Mouse (Mus musculus) MEL (cell line): ENCODE results near the gene Hibch. TPM values are rescaled to one million over a fixed set of nuclear protein-coding genes. Genes with fewer than 3 reads are reported as not detected.

Experiments used
- DNase-seq: peaks from one replicate; pipeline ENCODE4 v3.0.0; 2011; ENCODE audit warnings: low read depth, low spot score
- H3K27ac ChIP-seq: 2 replicates; pipeline ENCODE4 v1.5.1; 2012; ENCODE audit warnings: low read depth, mild to moderate bottlenecking, control low read depth, low read length, moderate library complexity; ENCODE audit not compliant: control insufficient read depth
- H3K27me3 ChIP-seq, 2 experiments: fragments of 150-350 bp in 1 of 2; sonication (generic) in 1 of 2; 2 replicates each; pipeline ENCODE4 v1.6.1; 2012; ENCODE audit warnings: low read length in 2 of 2, mild to moderate bottlenecking in 2 of 2, improper control_type of control experiment in 1 of 2, moderate library complexity in 1 of 2; ENCODE audit not compliant: insufficient read depth in 2 of 2, control insufficient read depth in 1 of 2
- H3K36me3 ChIP-seq, 2 experiments: 2 replicates each; pipeline ENCODE4 v1.6.1; 2012 to 2014; ENCODE audit warnings: low read length in 2 of 2, improper control_type of control experiment in 1 of 2, inconsistent platforms in 1 of 2, mild to moderate bottlenecking in 1 of 2; ENCODE audit not compliant: insufficient read depth in 2 of 2, control insufficient read depth in 1 of 2
- H3K4me1 ChIP-seq, 2 experiments: fragments of 150-350 bp in 1 of 2; sonication (generic) in 1 of 2; 2 replicates each; pipeline ENCODE4 v1.6.1; 2012; ENCODE audit warnings: low read length in 2 of 2, improper control_type of control experiment in 1 of 2, mild to moderate bottlenecking in 1 of 2; ENCODE audit not compliant: insufficient read depth in 2 of 2, control insufficient read depth in 1 of 2
- H3K4me3 ChIP-seq, 2 experiments: fragments of 150-350 bp in 1 of 2; sonication (generic) in 1 of 2; 2 replicates each; pipeline ENCODE4 v1.5.1; 2012; ENCODE audit warnings: low read depth in 2 of 2, low read length in 2 of 2, mild to moderate bottlenecking in 2 of 2, moderate library complexity in 2 of 2, control low read depth in 1 of 2, improper control_type of control experiment in 1 of 2; ENCODE audit not compliant: control insufficient read depth in 1 of 2, insufficient read depth in 1 of 2
- H3K79me2 ChIP-seq: 2 replicates; pipeline ENCODE4 v1.6.1; 2012; ENCODE audit warnings: mild to moderate bottlenecking, low read length, moderate library complexity; ENCODE audit not compliant: control insufficient read depth, poor library complexity, insufficient read depth
- H3K9ac ChIP-seq: 2 replicates; pipeline ENCODE4 v1.6.1; 2012; ENCODE audit warnings: low read depth, mild to moderate bottlenecking, control low read depth, low read length, moderate library complexity; ENCODE audit not compliant: control insufficient read depth, poor library complexity, severe bottlenecking
- H3K9me3 ChIP-seq: fragments of 150-350 bp; sonication (generic); replicated peaks from 2 replicates; pipeline ENCODE4 v1.6.1; 2012; ENCODE audit warnings: mild to moderate bottlenecking, low read length, improper control_type of control experiment, moderate library complexity; ENCODE audit not compliant: insufficient read depth
- CHD2 ChIP-seq: IDR thresholded peaks from 2 replicates; pipeline ENCODE4 v1.6.1; 2011; ENCODE audit warnings: low read length, improper control_type of control experiment
- E2F4 ChIP-seq: IDR thresholded peaks from 2 replicates; pipeline ENCODE4 v1.6.1; 2011; ENCODE audit warnings: low read depth, low read length, improper control_type of control experiment, borderline replicate concordance
- EP300 ChIP-seq, 2 experiments: IDR thresholded peaks; 2 replicates each; pipeline ENCODE4 v1.6.1; 2011; ENCODE audit warnings: improper control_type of control experiment in 2 of 2, low read length in 2 of 2, low read depth in 1 of 2, mild to moderate bottlenecking in 1 of 2
- ETS1 ChIP-seq: IDR thresholded peaks from 2 replicates; pipeline ENCODE4 v1.6.1; 2012; ENCODE audit warnings: low read depth, mild to moderate bottlenecking, inconsistent platforms, low read length, improper control_type of control experiment, moderate library complexity
- GABPA ChIP-seq: IDR thresholded peaks from 2 replicates; pipeline ENCODE4 v1.6.1; 2012; ENCODE audit warnings: low read depth, mild to moderate bottlenecking, inconsistent platforms, low read length, improper control_type of control experiment, moderate library complexity
- GATA1 ChIP-seq: IDR thresholded peaks from 2 replicates; pipeline ENCODE4 v1.6.1; 2011; ENCODE audit warnings: low read depth, low read length, improper control_type of control experiment
- HCFC1 ChIP-seq: IDR thresholded peaks from 2 replicates; pipeline ENCODE4 v1.6.1; 2012; ENCODE audit warnings: low read depth, mild to moderate bottlenecking, inconsistent platforms, low read length, improper control_type of control experiment, moderate library complexity
- JUND ChIP-seq: IDR thresholded peaks from 2 replicates; pipeline ENCODE4 v1.6.1; 2011; ENCODE audit warnings: low read depth, mild to moderate bottlenecking, improper control_type of control experiment, low read length
- MAFK ChIP-seq: IDR thresholded peaks from 2 replicates; pipeline ENCODE4 v1.6.1; 2011; ENCODE audit warnings: low read depth, mild to moderate bottlenecking, low read length, improper control_type of control experiment, borderline replicate concordance
- MAX ChIP-seq: IDR thresholded peaks from 2 replicates; pipeline ENCODE4 v1.6.1; 2011; ENCODE audit warnings: low read length, improper control_type of control experiment
- MAZ ChIP-seq: IDR thresholded peaks from 2 replicates; pipeline ENCODE4 v1.6.1; 2012; ENCODE audit warnings: low read depth, mild to moderate bottlenecking, inconsistent platforms, low read length, improper control_type of control experiment
- MEF2A ChIP-seq: IDR thresholded peaks from 2 replicates; pipeline ENCODE4 v1.6.1; 2014; ENCODE audit warnings: low read depth, mild to moderate bottlenecking, inconsistent platforms, low read length, improper control_type of control experiment; ENCODE audit not compliant: poor library complexity, insufficient replicate concordance, severe bottlenecking; ENCODE audit errors: extremely low read depth
- MXI1 ChIP-seq: IDR thresholded peaks from 2 replicates; pipeline ENCODE4 v1.6.1; 2011; ENCODE audit warnings: mild to moderate bottlenecking, low read depth, low read length, improper control_type of control experiment
- MYC ChIP-seq: IDR thresholded peaks from 2 replicates; pipeline ENCODE4 v1.6.1; 2011; ENCODE audit warnings: low read depth, mild to moderate bottlenecking, low read length, improper control_type of control experiment, moderate library complexity
- NRF1 ChIP-seq: IDR thresholded peaks from 2 replicates; pipeline ENCODE4 v1.6.1; 2014; ENCODE audit warnings: low read depth, mild to moderate bottlenecking, inconsistent platforms, low read length, improper control_type of control experiment, moderate library complexity; ENCODE audit not compliant: poor library complexity, insufficient read depth, severe bottlenecking
- POLR2A ChIP-seq, 2 experiments: IDR thresholded peaks; 2 replicates each; pipeline ENCODE4 v1.6.1; 2011 to 2012; ENCODE audit warnings: low read length in 2 of 2, mild to moderate bottlenecking in 2 of 2, control low read depth in 1 of 2, improper control_type of control experiment in 1 of 2, low read depth in 1 of 2, moderate library complexity in 1 of 2; ENCODE audit not compliant: control insufficient read depth in 1 of 2, insufficient read depth in 1 of 2, poor library complexity in 1 of 2
- POLR2AphosphoS5 ChIP-seq: IDR thresholded peaks from 2 replicates; pipeline ENCODE4 v1.6.1; 2012; ENCODE audit warnings: low read depth, borderline replicate concordance, mild to moderate bottlenecking, inconsistent platforms, low read length, moderate library complexity, mixed read lengths
- SIN3A ChIP-seq: IDR thresholded peaks from 2 replicates; pipeline ENCODE4 v1.6.1; 2012; ENCODE audit warnings: low read length, improper control_type of control experiment, inconsistent platforms
- SMC3 ChIP-seq: IDR thresholded peaks from 2 replicates; pipeline ENCODE4 v1.6.1; 2011; ENCODE audit warnings: low read depth, low read length, improper control_type of control experiment
- TAL1 ChIP-seq: IDR thresholded peaks from 2 replicates; pipeline ENCODE4 v1.6.1; 2012; ENCODE audit warnings: mild to moderate bottlenecking, inconsistent platforms, low read length, moderate library complexity, mixed read lengths
- TCF12 ChIP-seq: IDR thresholded peaks from 2 replicates; pipeline ENCODE4 v1.6.1; 2014; ENCODE audit warnings: low read depth, mild to moderate bottlenecking, inconsistent platforms, low read length, improper control_type of control experiment, moderate library complexity
- UBTF ChIP-seq: IDR thresholded peaks from 2 replicates; pipeline ENCODE4 v1.6.1; 2012; ENCODE audit warnings: low read depth, mild to moderate bottlenecking, inconsistent platforms, low read length, improper control_type of control experiment, moderate library complexity, borderline replicate concordance; ENCODE audit not compliant: insufficient read depth
- USF1 ChIP-seq: IDR thresholded peaks from 2 replicates; pipeline ENCODE4 v1.6.1; 2014; ENCODE audit warnings: low read depth, mild to moderate bottlenecking, inconsistent platforms, low read length, improper control_type of control experiment, moderate library complexity
- USF2 ChIP-seq, 2 experiments: IDR thresholded peaks; 2 replicates each; pipeline ENCODE4 v1.6.1; 2011 to 2012; ENCODE audit warnings: improper control_type of control experiment in 2 of 2, low read length in 2 of 2, borderline replicate concordance in 1 of 2, inconsistent platforms in 1 of 2, low read depth in 1 of 2, mild to moderate bottlenecking in 1 of 2; ENCODE audit not compliant: insufficient read depth in 1 of 2
- ZC3H11A ChIP-seq: IDR thresholded peaks from 2 replicates; pipeline ENCODE4 v1.6.1; 2012; ENCODE audit warnings: low read depth, mild to moderate bottlenecking, inconsistent platforms, low read length, improper control_type of control experiment
- ZMIZ1 ChIP-seq: IDR thresholded peaks from 2 replicates; pipeline ENCODE4 v1.6.1; 2012; ENCODE audit warnings: low read depth, mild to moderate bottlenecking, inconsistent platforms, low read length, improper control_type of control experiment, moderate library complexity
- ZNF384 ChIP-seq: IDR thresholded peaks from 2 replicates; pipeline ENCODE4 v1.6.1; 2012; ENCODE audit warnings: low read depth, mild to moderate bottlenecking, inconsistent platforms, low read length, improper control_type of control experiment
- polyA plus RNA-seq, 2 experiments: library from polyadenylated mRNA; stranded (reverse) in 1 of 2; unstranded in 1 of 2; fragments of >175 nt in 1 of 2; fragments of >200 nt in 1 of 2; gene quantifications; 2 replicates each; pipeline versions ENCODE4 v1.2.1 to v1.2.4; 2012; ENCODE audit warnings: low replicate concordance in 2 of 2, low read depth in 1 of 2; ENCODE audit not compliant: insufficient read length in 2 of 2, insufficient read depth in 1 of 2, missing spikeins in 1 of 2
- total RNA-seq: library from RNA; depleted of rRNA; stranded (reverse); fragments of 300-350 nt; gene quantifications from 2 replicates; pipeline ENCODE4 v1.2.3, GENCODE M21; 2012

The Hibch gene
- total and polyA plus RNA-seq, 3 experiments = 28.5 to 35.2 TPM; not detected in 1

DNA sequence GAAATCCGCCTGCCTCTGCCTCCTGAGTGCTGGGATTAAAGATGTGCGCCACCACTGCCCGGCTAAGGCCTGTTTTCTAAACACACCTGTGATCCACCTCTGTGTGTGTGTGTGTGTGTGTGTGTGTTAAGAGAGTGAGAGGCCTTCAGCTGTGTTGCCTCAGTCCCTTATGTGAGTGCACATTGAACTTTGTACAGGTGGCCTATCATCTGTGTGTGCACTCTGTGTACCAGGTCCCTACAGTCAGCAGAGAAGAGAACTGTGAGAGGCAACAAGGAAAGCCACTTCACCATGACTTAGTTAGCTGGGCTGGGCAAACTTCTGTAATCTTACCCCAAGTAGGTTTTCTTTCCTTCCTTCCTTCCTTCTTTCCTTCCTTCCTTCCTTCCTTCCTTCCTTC is 5.6 kb upstream of the Hibch start:
- no peak for DNase-seq
- no peak for TF ChIP-seq ZNF384
- TF ChIP-seq MYC = no peak
- TF ChIP-seq POLR2AphosphoS5 = no peak
- no peak for TF ChIP-seq GATA1
- no peak for TF ChIP-seq JUND
- no peak for TF ChIP-seq MAZ
- no peak for TF ChIP-seq MAFK
- TF ChIP-seq E2F4 = no peak
- TF ChIP-seq POLR2A (IDR thresholded peaks at IDR 0.05; ENCODE audit: control insufficient read depth in 1 of 2, insufficient read depth in 1 of 2, low read depth in 1 of 2, low read length in 2 of 2, poor library complexity in 1 of 2) = no peak
- no peak for TF ChIP-seq USF2 (IDR thresholded peaks at IDR 0.05; ENCODE audit: borderline replicate concordance in 1 of 2, insufficient read depth in 1 of 2, low read depth in 1 of 2, low read length in 2 of 2)
- no peak for TF ChIP-seq ZC3H11A
- TF ChIP-seq NRF1 = no peak
- TF ChIP-seq ZMIZ1 = no peak
- TF ChIP-seq UBTF = no peak
- H3K79me2 ChIP-seq = no peaks in the 10 kb centered on the region

DNA sequence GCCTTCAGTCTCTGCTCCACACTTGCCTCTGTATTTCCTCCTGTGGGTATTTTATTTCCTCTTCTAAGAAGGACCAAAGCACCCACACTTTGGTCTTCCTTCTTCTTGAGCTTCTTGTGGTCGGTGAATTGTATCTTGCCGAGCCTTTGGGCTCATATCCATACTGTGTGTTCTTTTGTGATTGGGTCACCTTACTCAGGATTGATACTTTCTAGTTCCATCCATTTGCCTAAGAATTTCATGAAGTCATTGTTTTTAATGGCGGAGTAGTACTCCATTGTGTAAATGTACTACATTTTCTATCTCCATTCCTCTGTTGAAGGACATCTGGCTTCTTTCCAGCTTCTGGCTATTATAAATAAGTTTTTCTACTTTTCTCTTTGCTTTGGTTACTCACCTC is 375 bp upstream of the Hibch start:
- Histone ChIP-seq H3K27ac (peak overlapping the region; percentile 67), H3K4me3 (peak overlapping the region; percentile 51 to 52), H3K27me3 (no peaks in the 10 kb centered on the region), H3K9me3 (no peaks in the 10 kb centered on the region), H3K79me2 (peaks cover 8% of the 10 kb centered on the region), H3K9ac (peak overlapping the region; percentile 57), H3K36me3 (peaks cover 0 to 12% of the 10 kb centered on the region in 2 experiments; a peak in 2 of 4 replicates), H3K4me1 (peaks cover 3 to 17% of the 10 kb centered on the region in 2 experiments; a peak in 3 of 4 replicates)
- TF ChIP-seq MXI1 (no peak), SMC3 (no peak), EP300 (IDR thresholded peaks at IDR 0.05; ENCODE audit: low read depth in 1 of 2, low read length in 2 of 2) (no peak), UBTF (no peak), TCF12 (no peak), ZC3H11A (no peak), ETS1 (no peak), NRF1 (no peak), POLR2A (IDR thresholded peaks at IDR 0.05; ENCODE audit: control insufficient read depth in 1 of 2, insufficient read depth in 1 of 2, low read depth in 1 of 2, low read length in 2 of 2, poor library complexity in 1 of 2) (no peak), CHD2 (no peak), HCFC1 (no peak), SIN3A (no peak), MEF2A (no peak), TAL1 (no peak), USF1 (no peak), GABPA (no peak), MAX (no peak)
- DNase-seq = no peak

More for the DNA sequence above, 5.6 kb upstream of the Hibch start:
- no peak overlapping the region for H3K27ac ChIP-seq
- H3K9me3 ChIP-seq = no peaks in the 10 kb centered on the region
- no peak overlapping the region for H3K9ac ChIP-seq
- no peaks in the 10 kb centered on the region; a peak in 2 of 4 replicates for H3K36me3 ChIP-seq
- H3K4me1 ChIP-seq = peaks cover 7 to 13% of the 10 kb centered on the region in 2 experiments
- no peak overlapping the region for H3K4me3 ChIP-seq
- no peaks in the 10 kb centered on the region for H3K27me3 ChIP-seq
